Mouse (Mus musculus) heart, embryonic 14.5 days (tissue): ENCODE measurements around the gene Plod1. TPM values are rescaled to one million over a fixed set of nuclear protein-coding genes. Genes with fewer than 3 reads are reported as not detected.
A peak's percentile ranks its signal among the peaks of the same experiment; 100 is the strongest.

Experiments used
- ATAC-seq: fragments of 200-750 bp; cut with Nextera tagmentation; 2 replicates; pipeline ENCODE4 v1.8.0; 2017; ENCODE audit warnings: low read depth, moderate TSS enrichment; ENCODE audit not compliant: insufficient number of reproducible peaks, insufficient read depth, low FRiP score
- H3K27ac ChIP-seq, 2 experiments: fragments of 200-500 bp in 1 of 2; fragments of 300-500 bp in 1 of 2; sonication (generic) in 1 of 2; replicated peaks in 1 of 2; 2 replicates each; pipeline ENCODE4 v1.5.1; 2012 to 2014; ENCODE audit warnings: low read depth in 2 of 2, low read length in 2 of 2, control low read depth in 1 of 2, mild to moderate bottlenecking in 1 of 2, mixed read lengths in 1 of 2; ENCODE audit not compliant: control insufficient read depth in 1 of 2, insufficient read depth in 1 of 2
- H3K27me3 ChIP-seq: fragments of 300-500 bp; sonication (generic); 2 replicates; pipeline ENCODE4 v1.6.1; 2014; ENCODE audit warnings: mild to moderate bottlenecking, low read length, control low read depth; ENCODE audit not compliant: control insufficient read depth, insufficient read depth
- H3K36me3 ChIP-seq: fragments of 300-500 bp; sonication (generic); 2 replicates; pipeline ENCODE4 v1.6.1; 2014; ENCODE audit warnings: mild to moderate bottlenecking, control low read depth, low read length, mixed read lengths; ENCODE audit not compliant: control insufficient read depth, insufficient read depth
- H3K4me1 ChIP-seq, 2 experiments: fragments of 200-500 bp in 1 of 2; fragments of 300-500 bp in 1 of 2; sonication (generic) in 1 of 2; 2 replicates each; pipeline ENCODE4 v1.6.1; 2012 to 2014; ENCODE audit warnings: low read length in 2 of 2, control low read depth in 1 of 2, mixed read lengths in 1 of 2; ENCODE audit not compliant: control insufficient read depth in 2 of 2, insufficient read depth in 2 of 2
- H3K4me2 ChIP-seq: fragments of 300-500 bp; sonication (generic); 2 replicates; pipeline ENCODE4 v1.6.1; 2014; ENCODE audit warnings: mild to moderate bottlenecking, low read length
- H3K4me3 ChIP-seq, 2 experiments: fragments of 200-500 bp in 1 of 2; fragments of 300-500 bp in 1 of 2; sonication (generic) in 1 of 2; 2 replicates each; pipeline ENCODE4 v1.5.1; 2012 to 2014; ENCODE audit warnings: low read length in 2 of 2, mild to moderate bottlenecking in 2 of 2, control low read depth in 1 of 2, low read depth in 1 of 2, moderate library complexity in 1 of 2; ENCODE audit not compliant: control insufficient read depth in 1 of 2, insufficient read depth in 1 of 2
- H3K9ac ChIP-seq: fragments of 300-500 bp; sonication (generic); 2 replicates; pipeline ENCODE4 v1.6.1; 2014; ENCODE audit warnings: mild to moderate bottlenecking, low read length
- H3K9me3 ChIP-seq: fragments of 300-500 bp; sonication (generic); 2 replicates; pipeline ENCODE4 v1.6.1; 2016; ENCODE audit warnings: low read length, control low read depth; ENCODE audit not compliant: control insufficient read depth
- WGBS: fragments of 180-500 bp; shearing (Covaris S2); extraction: QIAGEN DNeasy Blood & Tissue Kit; methylation state at CpG from one replicate; pipeline ENCODE4 v1.1.7; 2014; 5-methylcytosine and 5-hydroxymethylcytosine counted together
- polyA plus RNA-seq: library from polyadenylated mRNA; unstranded; fragments of >200 nt; fragmentation: Nextera tagmentation; extraction: Ambion mirVana; gene quantifications from 2 replicates; pipeline ENCODE4 v1.2.1, GENCODE M21; 2014

Plod1 gene
- polyA plus RNA-seq, 1 experiment from 2014 or later, result 50.7 TPM

GRCm38 (mm10) chr4:147922341-147922740, 14.2 kb downstream of the Plod1 start:
- no peaks in the 10 kb centered on the region for H3K4me1 ChIP-seq
- peaks cover 80% of the 10 kb centered on the region for H3K36me3 ChIP-seq
- no peak for ATAC-seq
- no peak overlapping the region for H3K4me2 ChIP-seq
- H3K27ac ChIP-seq, result no peak overlapping the region
- WGBS, result 73% methylated on average over 11 of the region's 11 CpGs
- H3K9me3 ChIP-seq, result no peaks in the 10 kb centered on the region
- H3K27me3 ChIP-seq, result no peaks in the 10 kb centered on the region
- no peak overlapping the region for H3K4me3 ChIP-seq
- H3K9ac ChIP-seq, result no peak overlapping the region

- WGBS, result 46% methylated on average over 10 of the region's 10 CpGs
- Histone ChIP-seq H3K4me1 (no peaks in the 10 kb centered on the region), H3K4me3 (no peak overlapping the region), H3K27ac (no peak overlapping the region), H3K4me2 (no peak overlapping the region), H3K27me3 (no peaks in the 10 kb centered on the region), H3K9me3 (no peaks in the 10 kb centered on the region), H3K9ac (no peak overlapping the region), H3K36me3 (peaks cover 79% of the 10 kb centered on the region)
- ATAC-seq, result no peak
Observed at GRCm38 (mm10) chr4:147920973-147921372, 15.6 kb downstream of the Plod1 start.

- Histone ChIP-seq H3K27me3 (no peaks in the 10 kb centered on the region), H3K9me3 (no peaks in the 10 kb centered on the region), H3K4me2 (no peak overlapping the region), H3K4me3 (no peak overlapping the region), H3K27ac (no peak overlapping the region), H3K36me3 (peaks cover 81% of the 10 kb centered on the region), H3K4me1 (no peaks in the 10 kb centered on the region), H3K9ac (no peak overlapping the region)
- 57% methylated on average over 7 of the region's 7 CpGs for WGBS
- ATAC-seq, result peak; percentile 15; the same call in 1 of the 2 replicates
Observed at GRCm38 (mm10) chr4:147918459-147919121, 18.0 kb downstream of the Plod1 start.

GRCm38 (mm10) chr4:147909486-147909885, 27.1 kb downstream of the Plod1 start:
- H3K9ac ChIP-seq, result no peak overlapping the region
- no peaks in the 10 kb centered on the region for H3K9me3 ChIP-seq
- ATAC-seq, result no peak
- no peak overlapping the region for H3K4me2 ChIP-seq
- no peak overlapping the region for H3K27ac ChIP-seq
- peaks cover 3% of the 10 kb centered on the region in 2 experiments; a peak in 3 of 4 replicates for H3K4me1 ChIP-seq
- no peaks in the 10 kb centered on the region for H3K27me3 ChIP-seq
- peaks cover 52% of the 10 kb centered on the region for H3K36me3 ChIP-seq
- H3K4me3 ChIP-seq, result no peak overlapping the region
- 82% methylated on average over 5 of the region's 5 CpGs for WGBS

GRCm38 (mm10) chr4:147906230-147906629, 30.3 kb downstream of the Plod1 start:
- ATAC-seq, result no peak
- no peak overlapping the region for H3K27ac ChIP-seq

GRCm38 (mm10) chr4:147905090-147905659, 31.4 kb downstream of the Plod1 start:
- Histone ChIP-seq H3K4me1 (peaks cover 17 to 30% of the 10 kb centered on the region in 2 experiments), H3K27me3 (no peaks in the 10 kb centered on the region), H3K4me2 (peak overlapping the region; percentile 78), H3K9ac (peak overlapping the region; percentile 97), H3K27ac (peak overlapping the region; percentile 85 to 95), H3K4me3 (peak overlapping the region; percentile 85 to 96), H3K36me3 (peaks cover 43% of the 10 kb centered on the region), H3K9me3 (no peaks in the 10 kb centered on the region)
- no peak for ATAC-seq
- WGBS, result under 1% methylated on average over 8 of the region's 8 CpGs

More at GRCm38 (mm10) chr4:147906230-147906629, 30.3 kb downstream of the Plod1 start:
- Histone ChIP-seq H3K9me3 (no peaks in the 10 kb centered on the region), H3K4me3 (no peak overlapping the region), H3K36me3 (peaks cover 43% of the 10 kb centered on the region), H3K27me3 (no peaks in the 10 kb centered on the region), H3K9ac (no peak overlapping the region), H3K4me1 (peaks cover 12 to 19% of the 10 kb centered on the region in 2 experiments), H3K4me2 (no peak overlapping the region)
- WGBS, result 80% methylated on average over 5 of the region's 5 CpGs

- under 1% methylated on average over 58 of the region's 59 CpGs for WGBS
Observed at GRCm38 (mm10) chr4:147904313-147905089, 32.1 kb downstream of the Plod1 start, which contains the start of gene Mfn2. Gene Mfn2 (minus strand): TSS chr4:147904704.

More at GRCm38 (mm10) chr4:147904313-147905089, 32.1 kb downstream of the Plod1 start, which contains the start of gene Mfn2:
- Histone ChIP-seq H3K27ac (peak within 1 kb of the TSS; percentile 95), H3K9ac (peak within 1 kb of the TSS; percentile 97), H3K4me1 (peaks cover 22 to 34% of the 10 kb centered on the region in 2 experiments), H3K9me3 (no peaks in the 10 kb centered on the region), H3K4me3 (peak within 1 kb of the TSS; percentile 85 to 96), H3K36me3 (peaks cover 43% of the 10 kb centered on the region), H3K4me2 (peak within 1 kb of the TSS; percentile 78), H3K27me3 (no peaks in the 10 kb centered on the region)
- peak; percentile 93 for ATAC-seq
